Mouse (Mus musculus) liver, adult (tissue): ENCODE data around the gene Klhl36.

Source experiments
- GATA4 ChIP-seq: IDR thresholded peaks from 2 replicates; pipeline ENCODE4 v1.6.1; 2014; ENCODE audit warnings: mild to moderate bottlenecking, low read length; ENCODE audit not compliant: insufficient replicate concordance

Gene Klhl36

GRCm38 (mm10) chr8:119829870-119830580 lies 32.0 kb upstream of the Klhl36 start:
- no peak for TF ChIP-seq GATA4

- TF ChIP-seq GATA4 = no peak
Measured at GRCm38 (mm10) chr8:119830589-119830988, 31.5 kb upstream of the Klhl36 start.

- TF ChIP-seq GATA4 = peak; percentile 28; the same call in 1 of the 2 replicates
Measured at GRCm38 (mm10) chr8:119831336-119831995, 30.6 kb upstream of the Klhl36 start.

DNA sequence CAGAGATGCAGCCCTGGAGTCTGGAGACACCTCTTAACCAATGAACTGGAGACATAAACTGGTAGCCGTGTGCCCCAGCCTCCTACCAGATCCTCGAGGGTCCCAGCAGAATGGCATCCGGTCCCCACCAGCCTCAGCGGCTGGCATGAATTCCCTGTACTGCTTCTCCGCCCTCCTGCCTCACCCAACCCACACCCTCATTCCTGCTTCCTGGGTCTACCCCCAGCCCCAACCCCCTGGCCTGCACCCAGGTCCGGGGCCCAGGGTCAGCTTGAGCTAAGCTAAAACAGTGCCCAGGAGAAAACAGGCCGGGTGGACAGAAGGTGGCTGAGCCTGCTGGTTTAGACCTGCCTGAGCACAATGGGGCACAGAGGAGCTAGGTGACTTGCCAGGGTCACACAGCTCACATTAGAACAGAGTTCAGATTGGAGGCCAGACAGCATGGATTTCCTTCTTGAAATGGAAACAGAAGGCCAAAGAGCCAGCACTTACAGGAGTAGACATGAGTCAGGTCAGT lies 29.9 kb upstream of the Klhl36 start:
- no peak for TF ChIP-seq GATA4

- no peak for TF ChIP-seq GATA4
Measured at GRCm38 (mm10) chr8:119832931-119833330, 29.1 kb upstream of the Klhl36 start.

GRCm38 (mm10) chr8:119834676-119835075 lies 27.4 kb upstream of the Klhl36 start:
- no peak for TF ChIP-seq GATA4

GRCm38 (mm10) chr8:119835270-119835669 lies 26.8 kb upstream of the Klhl36 start:
- TF ChIP-seq GATA4 = no peak

DNA sequence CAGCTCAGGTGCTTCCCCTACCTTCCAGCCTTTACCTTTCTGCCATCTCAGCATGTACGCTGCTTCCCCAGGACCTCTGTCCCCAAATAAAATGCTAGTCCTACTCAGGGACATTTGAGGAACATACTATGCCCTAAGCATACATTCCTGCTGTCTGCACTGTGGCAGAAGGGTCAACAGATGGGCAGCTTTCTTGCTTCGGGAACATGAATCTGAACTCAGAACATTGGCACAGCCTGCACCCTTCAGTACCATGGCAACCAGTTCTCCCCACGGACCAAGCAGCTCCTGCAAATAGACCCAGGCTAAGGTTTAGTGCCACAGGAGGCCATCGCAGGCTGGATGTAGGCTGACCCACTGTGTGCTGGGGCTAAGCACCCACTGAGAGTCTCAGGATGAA lies 25.2 kb upstream of the Klhl36 start:
- no peak for TF ChIP-seq GATA4

DNA sequence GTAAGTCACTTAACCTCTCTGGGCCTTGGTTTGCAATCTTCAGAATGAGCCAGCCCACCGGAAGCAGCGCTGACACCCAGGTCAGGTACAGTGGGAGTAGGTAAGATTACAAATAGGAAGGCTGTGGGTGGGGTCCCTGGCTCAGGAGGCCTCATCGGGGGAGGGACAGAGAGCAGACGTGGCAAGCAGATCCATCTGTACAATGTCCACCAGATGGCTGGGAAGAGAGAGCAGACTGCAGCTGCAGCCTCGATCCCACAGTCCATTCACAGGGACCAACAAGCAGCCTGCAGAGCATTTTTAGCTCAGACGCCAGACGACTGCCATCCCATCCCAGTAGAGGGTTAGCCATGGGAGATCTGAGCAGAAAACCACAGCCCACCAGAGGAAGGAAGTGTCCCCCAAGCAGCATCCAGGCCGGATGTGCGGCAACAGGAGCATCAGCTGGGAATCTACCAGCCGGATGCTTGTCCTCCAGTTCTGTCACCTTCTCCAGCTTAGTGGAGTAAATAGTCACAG lies 24.5 kb upstream of the Klhl36 start:
- TF ChIP-seq GATA4 = peak; percentile 47; the same call in 1 of the 2 replicates

DNA sequence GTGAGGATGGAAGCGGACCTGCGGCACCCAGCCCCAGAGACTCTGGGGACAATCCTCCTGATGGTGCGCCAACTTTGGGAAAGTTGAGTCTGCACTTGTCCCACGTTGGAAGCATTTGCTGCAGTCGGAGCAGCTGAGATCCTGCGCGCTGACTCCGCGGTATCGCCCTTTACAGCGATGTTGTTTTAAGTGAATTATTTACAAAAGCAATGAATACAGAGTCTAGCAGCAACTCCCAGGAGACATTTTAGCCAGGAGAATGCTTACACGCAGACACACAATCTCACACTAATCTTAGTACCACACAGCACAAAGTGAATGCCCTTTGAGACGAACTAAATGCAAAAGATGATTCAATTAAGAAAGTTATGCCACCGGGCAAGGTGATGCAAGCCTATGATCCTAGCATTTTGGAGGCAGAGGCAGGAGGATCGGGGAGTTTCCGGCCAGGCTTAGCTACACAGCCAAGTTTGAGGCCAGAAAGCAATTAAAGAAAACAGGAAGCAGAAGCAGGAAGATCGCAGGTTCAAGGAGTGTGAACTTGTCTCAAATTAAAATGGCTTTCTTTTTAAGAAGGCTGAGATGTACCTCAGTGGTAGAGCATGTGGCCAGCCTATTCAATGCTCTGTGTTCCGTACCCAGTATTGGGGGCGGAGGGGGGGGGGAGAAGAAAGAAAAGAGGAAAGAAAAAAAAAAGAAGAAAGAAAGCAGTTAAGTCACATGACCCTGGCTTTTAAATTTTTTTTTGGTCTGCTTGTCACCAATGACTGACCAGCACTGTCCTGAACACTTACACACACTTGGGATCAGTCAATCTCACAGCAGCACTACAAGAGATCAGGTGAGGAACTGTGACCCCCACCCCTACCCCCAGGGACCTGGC lies 23.7 kb upstream of the Klhl36 start:
- no peak for TF ChIP-seq GATA4

DNA sequence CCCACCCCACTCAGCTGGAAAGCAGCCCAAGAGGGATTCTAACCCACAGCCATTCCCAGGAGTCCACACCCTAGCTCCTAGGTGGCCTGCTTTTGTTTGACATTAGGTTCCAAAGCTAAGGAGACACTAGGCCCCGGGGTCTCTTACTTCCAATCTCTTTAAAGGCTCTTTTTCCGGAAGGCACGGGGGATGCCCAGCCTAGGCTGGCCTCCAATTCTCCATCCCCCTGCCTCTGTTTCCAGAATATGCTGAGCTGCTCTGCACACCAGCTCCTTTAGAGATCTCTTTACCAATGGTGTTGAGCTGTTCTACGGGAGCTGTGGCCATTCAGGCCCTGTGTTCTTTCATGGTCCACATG lies 23.1 kb upstream of the Klhl36 start:
- TF ChIP-seq GATA4 = no peak

DNA sequence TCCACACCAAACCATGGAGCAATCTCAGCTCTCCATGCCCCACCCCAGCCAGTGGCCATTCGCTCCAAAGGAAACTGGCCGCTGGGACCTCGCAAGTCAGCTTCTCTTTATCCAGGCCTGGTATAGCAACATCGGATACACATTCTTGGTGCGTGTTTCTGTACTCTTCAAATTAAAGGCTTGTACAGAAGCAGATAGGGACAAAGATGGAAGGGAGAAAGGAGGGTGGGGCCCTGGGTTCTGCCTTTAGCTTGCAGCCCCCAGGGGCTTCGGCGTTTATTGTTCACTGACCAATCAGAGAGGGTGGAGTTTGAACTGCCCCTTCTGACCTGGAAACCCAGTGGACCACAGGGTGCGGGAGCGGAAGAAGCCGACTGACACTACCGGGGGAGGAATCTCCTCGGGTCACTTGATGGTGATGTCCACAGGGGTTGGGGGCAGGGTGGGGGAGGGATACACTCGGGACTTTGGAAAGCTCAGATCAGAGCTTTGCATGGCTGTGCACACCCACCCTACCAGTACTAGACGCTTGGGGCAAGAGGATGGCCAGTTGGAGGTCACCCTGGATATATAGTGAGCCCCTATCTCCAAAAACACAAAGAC lies 22.5 kb upstream of the Klhl36 start:
- TF ChIP-seq GATA4 = no peak

GRCm38 (mm10) chr8:119840275-119840808 lies 21.7 kb upstream of the Klhl36 start, which contains the start of gene Cotl1:
Gene Cotl1, minus strand, starts transcription at chr8:119840544.
- TF ChIP-seq GATA4 = no peak

- no peak for TF ChIP-seq GATA4
Measured at GRCm38 (mm10) chr8:119840905-119841411, 21.1 kb upstream of the Klhl36 start.
